Mouse (Mus musculus) telencephalon, adult 2 months (tissue): ENCODE measurements around the gene Acap2.
A peak's percentile ranks its signal among the peaks of the same experiment; 100 is the strongest.

Source experiments
- DNase-seq: peaks from one replicate; pipeline ENCODE4 v3.0.0-alpha.2; 2011; ENCODE audit warnings: low read depth, low spot score

The Acap2 gene

GRCm38 (mm10) chr16:31048194-31048593 lies 152.9 kb downstream of the Acap2 start:
- DNase-seq: no peak

GRCm38 (mm10) chr16:31047186-31047898 lies 153.7 kb downstream of the Acap2 start:
- DNase-seq: no peak

GRCm38 (mm10) chr16:31046217-31046659 lies 154.8 kb downstream of the Acap2 start:
- DNase-seq: peak; percentile 48

- DNase-seq: no peak
Measured at GRCm38 (mm10) chr16:31045211-31045610, 155.8 kb downstream of the Acap2 start.

GRCm38 (mm10) chr16:31043136-31043535 lies 157.9 kb downstream of the Acap2 start:
- no peak for DNase-seq
